Mouse (Mus musculus) stomach, embryonic 15.5 days (tissue): ENCODE measurements around the gene Aqp3. TPM values are rescaled to one million over a fixed set of nuclear protein-coding genes. Genes with fewer than 3 reads are reported as not detected.
A peak's percentile ranks its signal among the peaks of the same experiment; 100 is the strongest.

Source experiments
- ATAC-seq: fragments of 200-750 bp; cut with Nextera tagmentation; 2 replicates; pipeline ENCODE4 v1.8.0; 2017; ENCODE audit warnings: low read depth, moderate number of reproducible peaks, moderate TSS enrichment; ENCODE audit not compliant: insufficient read depth, low FRiP score
- H3K27ac ChIP-seq: fragments of 300-500 bp; sonication (generic); 2 replicates; pipeline ENCODE4 v1.5.1; 2015; ENCODE audit warnings: mild to moderate bottlenecking, inconsistent platforms
- H3K27me3 ChIP-seq: fragments of 300-500 bp; sonication (generic); replicated peaks from 2 replicates; pipeline ENCODE4 v1.6.1; 2015; ENCODE audit warnings: inconsistent platforms
- H3K36me3 ChIP-seq: fragments of 300-500 bp; sonication (generic); 2 replicates; pipeline ENCODE4 v1.6.1; 2015; ENCODE audit warnings: inconsistent platforms
- H3K4me1 ChIP-seq: fragments of 300-500 bp; sonication (generic); 2 replicates; pipeline ENCODE4 v1.6.1; 2015; ENCODE audit warnings: inconsistent platforms
- H3K4me2 ChIP-seq: fragments of 300-500 bp; sonication (generic); 2 replicates; pipeline ENCODE4 v1.6.1; 2015; ENCODE audit warnings: mild to moderate bottlenecking, inconsistent platforms
- H3K4me3 ChIP-seq: fragments of 300-500 bp; sonication (generic); replicated peaks from 2 replicates; pipeline ENCODE4 v1.5.1; 2015; ENCODE audit warnings: inconsistent platforms
- H3K9ac ChIP-seq: fragments of 300-500 bp; sonication (generic); 2 replicates; pipeline ENCODE4 v1.6.1; 2015; ENCODE audit warnings: inconsistent platforms
- H3K9me3 ChIP-seq: fragments of 300-500 bp; sonication (generic); 2 replicates; pipeline ENCODE4 v1.6.1; 2016; ENCODE audit warnings: inconsistent platforms
- WGBS: fragments of 180-500 bp; shearing (Covaris S2); methylation state at CpG from one replicate; pipeline ENCODE4 v1.1.7; 2015; 5-methylcytosine and 5-hydroxymethylcytosine counted together
- polyA plus RNA-seq: library from polyadenylated mRNA; unstranded; fragments of >200 nt; fragmentation: Nextera tagmentation; extraction: Ambion mirVana; gene quantifications from 2 replicates; pipeline ENCODE4 v1.2.1, GENCODE M21; 2015

Aqp3 gene
- polyA plus RNA-seq, 1 experiment from 2014 or later, result 73.3 TPM

DNA sequence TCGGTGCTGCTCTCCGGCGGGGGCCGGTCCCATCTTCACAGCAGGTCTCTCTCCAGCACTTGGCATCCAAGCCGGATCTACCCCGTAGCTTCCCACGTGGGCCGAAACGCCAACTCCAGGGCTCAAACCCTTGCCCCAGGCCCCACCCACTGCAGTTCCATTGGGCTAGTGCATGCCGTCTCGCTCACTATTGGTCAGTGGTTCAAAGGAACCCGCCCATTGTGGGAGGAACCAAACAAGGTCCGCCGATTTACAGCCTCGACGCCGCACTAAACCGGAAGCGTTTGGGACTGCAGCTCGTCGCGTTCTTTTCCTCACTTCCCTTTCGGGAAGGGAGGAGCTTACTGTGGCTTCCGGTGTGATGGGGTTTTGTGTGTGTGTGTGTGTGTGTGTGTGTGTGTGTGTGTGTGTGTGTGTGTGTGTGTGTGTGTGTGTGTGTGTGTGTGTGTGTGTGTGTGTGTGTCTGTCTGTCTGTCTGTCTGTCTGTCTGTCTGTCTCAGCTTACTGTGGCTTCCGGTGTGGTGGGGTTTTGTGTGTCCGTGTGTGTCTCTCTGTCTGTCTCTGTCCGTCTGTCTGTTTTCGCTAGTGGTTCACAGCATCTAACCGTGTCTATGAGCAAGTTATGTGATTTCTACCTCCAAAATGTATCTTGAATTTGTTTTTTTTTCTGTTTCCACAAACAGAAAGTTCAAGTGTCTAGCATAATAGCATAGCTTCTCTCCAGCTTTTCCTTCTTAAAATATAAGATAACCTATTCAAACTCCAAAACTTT is 26.4 kb upstream of the Aqp3 start, which contains the start of gene Nol6:
TSS of gene Nol6 (minus strand) at position 276 of the 772 bp plus-strand sequence.
- H3K36me3 ChIP-seq, result peaks cover 28% of the 10 kb centered on the region
- H3K4me1 ChIP-seq, result peaks cover 4% of the 10 kb centered on the region
- no peaks in the 10 kb centered on the region for H3K9me3 ChIP-seq
- H3K4me2 ChIP-seq, result peak within 1 kb of the TSS; percentile 75
- H3K27ac ChIP-seq, result 0 out of 2 replicates have a peak within 1 kb of the TSS, but pooled peaks have one; percentile 31
- H3K27me3 ChIP-seq, result no peaks in the 10 kb centered on the region
- ATAC-seq, result peak; percentile 100
- peak within 1 kb of the TSS; percentile 52 for H3K9ac ChIP-seq
- peak within 1 kb of the TSS; percentile 77 for H3K4me3 ChIP-seq
- 3% methylated on average over 28 of the region's 29 CpGs for WGBS

- H3K27ac ChIP-seq, result no peak overlapping the region
- no peak overlapping the region for H3K4me3 ChIP-seq
- H3K9ac ChIP-seq, result no peak overlapping the region
- WGBS, result 72% methylated on average over 11 of the region's 11 CpGs
- H3K27me3 ChIP-seq, result no peaks in the 10 kb centered on the region
- ATAC-seq, result no peak; the same call in 1 of the 2 replicates
- H3K36me3 ChIP-seq, result peaks cover 76% of the 10 kb centered on the region
- no peaks in the 10 kb centered on the region for H3K9me3 ChIP-seq
- no peak overlapping the region for H3K4me2 ChIP-seq
- H3K4me1 ChIP-seq, result peaks cover 4% of the 10 kb centered on the region
These were observed 20.8 kb upstream of the Aqp3 start for GRCm38 (mm10) chr4:41118706-41119292.

DNA sequence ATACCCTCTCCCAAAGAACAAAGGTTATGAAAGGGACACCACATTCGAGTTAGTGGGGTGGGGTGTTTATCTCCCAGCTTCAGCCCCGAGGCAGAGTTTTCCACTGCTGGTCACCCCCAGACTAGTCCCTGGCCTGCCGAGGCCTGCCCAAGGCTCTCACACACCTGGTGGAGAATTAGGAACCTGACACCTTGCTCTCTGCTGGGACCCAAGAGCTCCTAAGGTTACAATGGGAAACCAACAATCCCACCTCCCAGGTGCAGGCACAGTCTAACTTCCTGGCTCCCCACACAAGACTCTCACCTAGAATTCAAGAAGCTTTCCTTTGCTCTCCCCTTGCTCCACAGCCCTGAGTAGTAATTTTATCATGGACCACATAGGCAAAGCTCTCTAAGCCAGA is 18.8 kb upstream of the Aqp3 start:
- no peak for ATAC-seq
- 64% methylated on average over 3 of the region's 3 CpGs for WGBS
- peaks cover 70% of the 10 kb centered on the region for H3K36me3 ChIP-seq

GRCm38 (mm10) chr4:41115793-41116192 is 17.8 kb upstream of the Aqp3 start:
- WGBS, result 92% methylated on average over 15 of the region's 15 CpGs

More for the DNA sequence above, 18.8 kb upstream of the Aqp3 start:
- no peaks in the 10 kb centered on the region for H3K27me3 ChIP-seq
- no peaks in the 10 kb centered on the region for H3K4me1 ChIP-seq
- no peak overlapping the region for H3K4me3 ChIP-seq
- H3K4me2 ChIP-seq, result no peak overlapping the region
- H3K9ac ChIP-seq, result no peak overlapping the region
- H3K27ac ChIP-seq, result no peak overlapping the region
- no peaks in the 10 kb centered on the region for H3K9me3 ChIP-seq

DNA sequence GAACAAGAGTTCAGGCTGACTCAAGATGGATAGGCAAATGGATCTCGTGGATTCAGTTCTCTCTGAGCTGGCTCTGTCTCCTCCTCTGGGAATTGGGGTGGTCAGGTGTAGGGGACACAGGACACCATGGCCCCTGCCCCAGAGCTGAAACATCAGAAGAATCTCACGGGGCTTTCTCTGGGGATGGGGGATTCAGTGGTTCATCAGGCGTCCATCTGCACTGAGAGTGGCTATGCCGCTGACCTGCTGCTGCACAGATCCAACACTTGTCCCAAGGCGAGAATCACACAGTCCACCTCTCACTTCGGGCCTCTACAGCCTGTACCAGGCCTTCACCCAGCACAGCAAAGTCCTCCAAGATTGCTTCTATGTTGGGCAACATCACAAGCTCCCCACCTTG is 17.1 kb upstream of the Aqp3 start:
- H3K4me2 ChIP-seq, result no peak overlapping the region
- WGBS, result 80% methylated on average over 6 of the region's 6 CpGs
- H3K9ac ChIP-seq, result no peak overlapping the region
- peaks cover 54% of the 10 kb centered on the region for H3K36me3 ChIP-seq
- H3K4me3 ChIP-seq, result no peak overlapping the region
- H3K4me1 ChIP-seq, result no peaks in the 10 kb centered on the region
- no peaks in the 10 kb centered on the region for H3K9me3 ChIP-seq
- ATAC-seq, result no peak
- no peak overlapping the region for H3K27ac ChIP-seq
- H3K27me3 ChIP-seq, result no peaks in the 10 kb centered on the region

More at GRCm38 (mm10) chr4:41115793-41116192, 17.8 kb upstream of the Aqp3 start:
- Histone ChIP-seq H3K36me3 (peaks cover 61% of the 10 kb centered on the region), H3K4me1 (no peaks in the 10 kb centered on the region), H3K9ac (no peak overlapping the region), H3K27ac (no peak overlapping the region), H3K4me3 (no peak overlapping the region), H3K27me3 (no peaks in the 10 kb centered on the region), H3K4me2 (no peak overlapping the region), H3K9me3 (no peaks in the 10 kb centered on the region)
- ATAC-seq, result no peak

DNA sequence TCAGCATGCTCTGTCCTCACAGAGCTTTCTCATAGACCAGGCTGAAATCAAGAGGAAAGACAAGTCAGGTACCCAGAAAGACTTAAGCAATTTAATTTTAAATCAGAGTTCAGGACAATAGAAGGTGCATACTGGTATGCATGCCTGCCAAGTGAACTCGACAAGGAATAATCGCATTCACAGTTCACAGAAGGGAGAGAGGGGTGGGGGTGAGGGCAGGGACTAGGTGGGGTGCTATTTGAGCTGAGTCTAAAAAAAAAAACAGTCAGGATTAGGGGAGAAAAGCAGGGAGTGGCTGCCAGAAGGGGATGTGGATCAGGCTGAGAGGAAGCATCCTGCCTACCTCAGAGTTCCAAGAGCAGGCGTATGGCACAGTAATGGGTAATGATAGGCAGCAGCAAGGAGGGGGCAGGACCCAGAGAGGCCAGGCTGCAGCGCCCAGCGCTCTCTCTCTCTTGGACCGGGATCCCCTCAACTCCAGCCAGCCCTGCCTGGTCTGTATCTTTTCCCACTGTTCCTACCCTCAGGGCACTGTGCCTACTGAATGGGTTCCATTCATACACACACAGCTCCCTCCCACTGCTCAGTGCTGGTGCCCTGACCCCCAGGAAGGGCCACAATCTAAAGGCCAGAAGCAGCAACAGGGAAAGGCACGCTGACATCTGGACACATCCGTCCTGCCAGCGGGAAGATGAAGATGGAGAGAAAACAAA is 16.5 kb upstream of the Aqp3 start:
- no peaks in the 10 kb centered on the region for H3K27me3 ChIP-seq
- H3K4me1 ChIP-seq, result no peaks in the 10 kb centered on the region
- ATAC-seq, result no peak
- no peaks in the 10 kb centered on the region for H3K9me3 ChIP-seq
- 78% methylated on average over 9 of the region's 9 CpGs for WGBS
- H3K36me3 ChIP-seq, result peaks cover 50% of the 10 kb centered on the region
- H3K9ac ChIP-seq, result no peak overlapping the region
- H3K4me2 ChIP-seq, result no peak overlapping the region
- H3K4me3 ChIP-seq, result no peak overlapping the region
- peak overlapping the region; percentile 18; the same call in 1 of the 2 replicates for H3K27ac ChIP-seq

GRCm38 (mm10) chr4:41108717-41109425 is 10.9 kb upstream of the Aqp3 start:
- peaks cover 2% of the 10 kb centered on the region; the same call in 1 of the 2 replicates for H3K36me3 ChIP-seq
- H3K27ac ChIP-seq, result peak overlapping the region; percentile 51; the same call in 1 of the 2 replicates
- WGBS, result 65% methylated on average over 10 of the region's 10 CpGs
- H3K4me3 ChIP-seq, result no peak overlapping the region
- no peaks in the 10 kb centered on the region for H3K9me3 ChIP-seq
- peaks cover 6% of the 10 kb centered on the region; the same call in 1 of the 2 replicates for H3K4me1 ChIP-seq
- H3K27me3 ChIP-seq, result no peaks in the 10 kb centered on the region
- no peak overlapping the region for H3K9ac ChIP-seq
- H3K4me2 ChIP-seq, result no peak overlapping the region
- ATAC-seq, result no peak; the same call in 1 of the 2 replicates

- no peak overlapping the region for H3K9ac ChIP-seq
- H3K36me3 ChIP-seq, result no peaks in the 10 kb centered on the region
- H3K4me3 ChIP-seq, result no peak overlapping the region
- H3K9me3 ChIP-seq, result no peaks in the 10 kb centered on the region
- no peak overlapping the region for H3K4me2 ChIP-seq
- peak; percentile 50; the same call in 1 of the 2 replicates for ATAC-seq
- H3K27ac ChIP-seq, result no peak overlapping the region
- H3K4me1 ChIP-seq, result peaks cover 6% of the 10 kb centered on the region; the same call in 1 of the 2 replicates
- WGBS, result 78% methylated on average over 4 of the region's 4 CpGs
- no peaks in the 10 kb centered on the region for H3K27me3 ChIP-seq
These were observed 9.5 kb upstream of the Aqp3 start for GRCm38 (mm10) chr4:41107440-41107839.

- Histone ChIP-seq H3K4me1 (peaks cover 13% of the 10 kb centered on the region), H3K4me2 (no peak overlapping the region), H3K27me3 (peaks cover 4% of the 10 kb centered on the region; the same call in 1 of the 2 replicates), H3K36me3 (no peaks in the 10 kb centered on the region), H3K9ac (no peak overlapping the region), H3K4me3 (no peak overlapping the region), H3K27ac (no peak overlapping the region), H3K9me3 (no peaks in the 10 kb centered on the region)
- ATAC-seq, result no peak
These were observed 4.9 kb upstream of the Aqp3 start for GRCm38 (mm10) chr4:41102901-41103300.

DNA sequence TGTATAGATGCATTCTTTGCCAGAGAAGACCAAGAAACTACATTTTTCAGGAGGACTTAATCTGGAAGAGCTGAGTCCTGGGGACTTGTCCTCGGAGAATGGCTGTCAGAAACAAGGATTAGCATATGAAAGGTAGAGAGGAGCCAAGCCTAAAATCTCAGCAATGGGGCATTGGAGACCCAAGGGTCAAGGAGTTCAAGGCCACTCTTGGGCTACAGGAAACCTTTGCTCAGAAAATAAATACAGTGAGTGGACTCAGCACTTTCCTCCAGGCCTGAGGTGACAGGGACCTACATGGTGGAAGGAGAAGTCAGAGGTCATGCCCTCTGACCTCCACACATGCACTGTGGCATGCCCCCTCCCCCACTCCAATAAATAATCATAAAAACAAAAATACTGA is 3.0 kb upstream of the Aqp3 start:
- Histone ChIP-seq H3K27ac (no peak overlapping the region), H3K9me3 (no peaks in the 10 kb centered on the region), H3K4me2 (no peak overlapping the region), H3K36me3 (no peaks in the 10 kb centered on the region), H3K27me3 (peaks cover 4% of the 10 kb centered on the region; the same call in 1 of the 2 replicates), H3K4me3 (no peak overlapping the region), H3K9ac (no peak overlapping the region), H3K4me1 (peaks cover 22% of the 10 kb centered on the region)
- 56% methylated on average over 1 of the region's 1 CpGs for WGBS
- ATAC-seq, result no peak

GRCm38 (mm10) chr4:41098577-41098951 is 581 bp upstream of the Aqp3 start:
- WGBS, result 18% methylated on average over 11 of the region's 11 CpGs

More at GRCm38 (mm10) chr4:41098577-41098951, 581 bp upstream of the Aqp3 start:
- no peak for ATAC-seq
- H3K9me3 ChIP-seq, result no peaks in the 10 kb centered on the region
- no peak overlapping the region for H3K9ac ChIP-seq
- H3K36me3 ChIP-seq, result no peaks in the 10 kb centered on the region
- H3K27me3 ChIP-seq, result peaks cover 4% of the 10 kb centered on the region; the same call in 1 of the 2 replicates
- H3K27ac ChIP-seq, result no peak overlapping the region
- H3K4me3 ChIP-seq, result peak overlapping the region; percentile 44
- H3K4me1 ChIP-seq, result peaks cover 34% of the 10 kb centered on the region
- peak overlapping the region; percentile 91 for H3K4me2 ChIP-seq
